Mouse (Mus musculus): ENCODE data around the gene Lrrc3.

- TF ChIP-seq CTCF (IDR thresholded peaks at IDR 0.05; ENCODE audit: insufficient read depth, low read length) (no peak), POLR2A (IDR thresholded peaks at IDR 0.05; ENCODE audit: borderline replicate concordance, extremely low read depth, low read depth, low read length) (no peak)
These were observed 11.0 kb upstream of the Lrrc3 start for GRCm38 (mm10) chr10:77913292-77913691.
